Mouse (Mus musculus) stomach, postnatal 0 days (tissue): Measurements from ENCODE around the gene Slc35d2. TPM values are rescaled to one million over a fixed set of nuclear protein-coding genes. Genes with fewer than 3 reads are reported as not detected.
"Not testable (repeated sequence)": the region's sequence is repeated elsewhere in the genome, so short reads cannot be mapped to it uniquely, and the experiment has no call there.

Experiments used
- ATAC-seq: fragments of 200-750 bp; cut with Nextera tagmentation; 2 replicates; pipeline ENCODE4 v1.8.0; 2017; ENCODE audit not compliant: low FRiP score, low TSS enrichment
- DNase-seq: peaks from one replicate; pipeline ENCODE4 v3.0.0-alpha.2; 2016; ENCODE audit warnings: low spot score
- H3K27ac ChIP-seq: fragments of 300-500 bp; sonication (generic); replicated peaks from 2 replicates; pipeline ENCODE4 v1.5.1; 2014; ENCODE audit warnings: mild to moderate bottlenecking, control low read depth
- H3K27me3 ChIP-seq: fragments of 300-500 bp; sonication (generic); 2 replicates; pipeline ENCODE4 v1.6.1; 2014; ENCODE audit warnings: low read length; ENCODE audit not compliant: control insufficient read depth, insufficient read depth
- H3K36me3 ChIP-seq: fragments of 300-500 bp; sonication (generic); 2 replicates; pipeline ENCODE4 v1.6.1; 2014; ENCODE audit warnings: low read length, mixed read lengths; ENCODE audit not compliant: control insufficient read depth, insufficient read depth
- H3K4me1 ChIP-seq: fragments of 300-500 bp; sonication (generic); replicated peaks from 2 replicates; pipeline ENCODE4 v1.6.1; 2014; ENCODE audit warnings: antibody characterized with exemption; ENCODE audit not compliant: control insufficient read depth, insufficient read depth
- H3K4me2 ChIP-seq: fragments of 300-500 bp; sonication (generic); replicated peaks from 2 replicates; pipeline ENCODE4 v1.6.1; 2014; ENCODE audit warnings: low read depth, mild to moderate bottlenecking, control low read depth, moderate library complexity
- H3K4me3 ChIP-seq: fragments of 300-500 bp; sonication (generic); 2 replicates; pipeline ENCODE4 v1.5.1; 2014; ENCODE audit warnings: low read depth, low read length, control low read depth
- H3K9ac ChIP-seq: fragments of 300-500 bp; sonication (generic); 2 replicates; pipeline ENCODE4 v1.6.1; 2014; ENCODE audit warnings: mild to moderate bottlenecking, low read length, control low read depth, mixed read lengths
- H3K9me3 ChIP-seq: fragments of 300-500 bp; sonication (generic); 2 replicates; pipeline ENCODE4 v1.6.1; 2016; ENCODE audit warnings: low read length; ENCODE audit not compliant: control insufficient read depth
- CTCF ChIP-seq: IDR thresholded peaks from 2 replicates; pipeline ENCODE4 v1.5.1; 2016; ENCODE audit warnings: antibody characterized with exemption, low read depth, mild to moderate bottlenecking, moderate library complexity
- EP300 ChIP-seq: optimal IDR thresholded peaks from 2 replicates; pipeline ENCODE3; 2016; ENCODE audit warnings: antibody characterized with exemption
- WGBS: fragments of 180-500 bp; shearing (Covaris S2); extraction: QIAGEN DNeasy Blood & Tissue Kit; methylation state at CpG from one replicate; pipeline ENCODE4 v1.1.7; 2014; 5-methylcytosine and 5-hydroxymethylcytosine counted together
- polyA plus RNA-seq: library from polyadenylated mRNA; unstranded; fragments of >200 nt; fragmentation: Nextera tagmentation; extraction: Ambion mirVana; gene quantifications from 2 replicates; pipeline ENCODE4 v1.2.1, GENCODE M21; 2015

Slc35d2 gene
- polyA plus RNA-seq, 1 experiment from 2014 or later: 7.9 TPM

DNA sequence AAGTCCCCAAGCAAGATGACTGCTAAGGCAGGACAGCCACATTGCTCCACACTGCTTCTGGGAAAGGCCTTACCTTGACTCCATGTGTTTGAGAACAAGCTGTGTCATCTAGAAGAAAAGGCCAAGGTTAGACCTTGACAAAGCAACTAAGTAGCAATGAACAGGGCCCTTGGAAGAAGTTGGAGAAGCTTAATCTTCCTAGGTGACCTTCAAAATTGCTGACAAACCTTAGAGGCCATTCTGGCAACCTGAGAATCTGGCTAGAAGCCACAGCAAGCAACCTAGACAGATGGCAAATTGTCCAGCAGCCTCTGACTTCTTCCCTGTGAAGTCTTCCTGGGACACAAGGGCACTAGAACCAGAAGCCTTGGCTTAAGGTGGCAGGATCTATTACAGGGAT lies 64.9 kb downstream of the Slc35d2 start:
- no peak overlapping the region for H3K9ac ChIP-seq
- no peak for TF ChIP-seq CTCF
- no peak for TF ChIP-seq EP300
- H3K27me3 ChIP-seq: no peaks in the 10 kb centered on the region
- no peaks in the 10 kb centered on the region for H3K36me3 ChIP-seq
- DNase-seq (no peak), ATAC-seq (no peak)
- no peaks in the 10 kb centered on the region for H3K4me1 ChIP-seq
- H3K27ac ChIP-seq: no peak overlapping the region
- H3K9me3 ChIP-seq: no peaks in the 10 kb centered on the region
- H3K4me2 ChIP-seq: no peak overlapping the region
- H3K4me3 ChIP-seq: no peak overlapping the region

DNA sequence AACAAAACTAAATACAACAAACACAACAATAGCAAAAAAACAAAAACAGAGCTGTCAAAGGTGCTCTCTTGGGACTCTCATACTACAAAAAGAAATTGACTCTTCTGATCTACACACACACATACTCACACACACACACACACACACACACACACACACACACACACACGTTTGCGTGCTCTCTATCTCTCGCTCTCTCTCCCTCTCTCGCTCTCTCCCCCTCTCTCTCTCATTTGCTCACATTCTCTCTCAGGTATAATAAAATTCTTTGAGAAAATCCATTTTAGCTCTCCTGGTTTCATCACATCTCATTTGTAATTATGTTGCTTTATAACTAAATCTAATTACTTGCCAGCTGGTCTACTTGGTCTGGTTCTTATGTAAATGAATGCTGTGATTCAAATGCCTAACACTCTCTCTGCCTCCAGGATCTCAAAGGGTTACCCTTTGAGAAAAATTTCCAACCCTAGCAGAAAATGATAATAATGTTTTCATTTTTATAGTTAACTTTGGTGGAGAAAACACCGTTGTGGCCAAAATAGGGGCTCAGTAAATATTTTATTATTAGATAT lies 68.1 kb downstream of the Slc35d2 start:
- DNase-seq: no peak
- WGBS: 84% methylated on average over 5 of the region's 5 CpGs
- TF ChIP-seq CTCF (no peak), EP300 (no peak)
- H3K27ac ChIP-seq: no peak overlapping the region
- no peak for ATAC-seq
- no peak overlapping the region for H3K9ac ChIP-seq
- H3K4me1 ChIP-seq: no peaks in the 10 kb centered on the region
- no peak overlapping the region for H3K4me2 ChIP-seq
- no peak overlapping the region for H3K4me3 ChIP-seq
- H3K9me3 ChIP-seq: no peaks in the 10 kb centered on the region
- no peaks in the 10 kb centered on the region for H3K27me3 ChIP-seq
- H3K36me3 ChIP-seq: no peaks in the 10 kb centered on the region

DNA sequence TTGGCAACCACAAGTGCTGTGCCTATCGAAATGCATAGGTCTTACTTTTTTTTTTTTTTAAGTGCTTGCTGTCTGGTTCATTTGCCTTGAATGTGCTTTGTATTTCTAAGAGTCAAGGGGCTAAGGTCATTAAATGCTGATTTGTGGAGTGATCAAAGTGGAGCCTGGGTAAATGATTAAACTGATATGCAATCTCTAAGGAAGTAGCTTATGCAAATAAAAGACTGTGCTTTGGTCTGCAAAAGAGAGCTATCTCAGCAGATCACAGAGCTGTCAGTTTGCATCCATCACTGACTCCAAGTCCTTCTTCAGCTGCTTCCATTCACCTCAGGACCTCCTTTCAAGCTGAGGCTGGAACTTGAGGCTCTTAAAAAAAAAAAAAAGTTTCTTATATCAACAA lies 75.2 kb downstream of the Slc35d2 start:
- Histone ChIP-seq H3K27ac (no peak overlapping the region), H3K9ac (no peak overlapping the region), H3K4me2 (no peak overlapping the region), H3K27me3 (no peaks in the 10 kb centered on the region), H3K36me3 (no peaks in the 10 kb centered on the region), H3K9me3 (no peaks in the 10 kb centered on the region), H3K4me3 (no peak overlapping the region), H3K4me1 (no peaks in the 10 kb centered on the region)
- TF ChIP-seq CTCF: no peak
- no peak for TF ChIP-seq EP300
- 45% methylated on average over 1 of the region's 1 CpGs for WGBS
- DNase-seq: no peak
- no peak for ATAC-seq

DNA sequence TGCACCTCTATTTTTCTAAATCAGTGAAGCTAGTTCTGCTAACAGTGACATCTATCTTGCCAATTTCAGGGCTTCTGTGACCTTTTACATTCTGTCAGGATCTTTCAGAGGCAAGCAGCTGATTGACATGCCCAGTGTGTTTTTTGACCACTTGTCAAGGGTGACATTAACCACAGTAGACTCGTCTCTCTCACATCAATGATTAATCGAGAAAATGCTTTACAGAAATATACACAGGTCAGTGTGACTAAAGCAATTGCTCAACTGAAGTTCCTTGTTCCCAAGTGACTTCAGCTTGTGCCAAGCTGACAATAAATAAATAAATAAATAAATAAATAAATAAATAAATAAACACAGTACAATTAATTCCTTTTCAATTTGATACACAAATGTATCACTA lies 76.9 kb downstream of the Slc35d2 start:
- H3K36me3 ChIP-seq, H3K9ac ChIP-seq, H3K4me2 ChIP-seq, H3K27ac ChIP-seq, H3K4me1 ChIP-seq, H3K4me3 ChIP-seq, DNase-seq, ATAC-seq, H3K9me3 ChIP-seq, H3K27me3 ChIP-seq: not testable (repeated sequence)
- WGBS: 83% methylated on average over 2 of the region's 2 CpGs

DNA sequence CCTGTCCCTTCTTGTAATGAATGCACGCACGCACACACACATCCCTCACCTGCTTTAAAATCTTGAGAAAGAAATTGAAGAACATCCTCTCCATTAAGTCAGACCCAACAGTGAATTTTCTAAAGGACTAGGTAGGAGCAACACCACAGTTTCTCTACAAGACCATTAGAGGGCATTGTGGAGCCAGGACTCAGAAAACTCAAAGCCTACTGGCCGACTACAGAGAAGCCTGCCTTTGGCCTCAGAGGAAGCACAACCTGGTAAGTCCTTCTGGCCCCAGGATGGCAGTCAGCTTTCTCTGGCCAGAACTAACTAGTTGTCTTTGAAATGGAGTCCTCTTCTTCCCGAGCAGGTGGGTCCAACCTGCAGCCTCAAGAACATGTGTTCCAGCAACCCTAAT lies 78.3 kb downstream of the Slc35d2 start:
- 65% methylated on average over 4 of the region's 4 CpGs for WGBS
- H3K4me1 ChIP-seq: no peaks in the 10 kb centered on the region
- H3K4me2 ChIP-seq: no peak overlapping the region
- H3K27ac ChIP-seq: no peak overlapping the region
- DNase-seq: peak; percentile 21
- no peaks in the 10 kb centered on the region for H3K36me3 ChIP-seq
- no peaks in the 10 kb centered on the region for H3K27me3 ChIP-seq
- no peak overlapping the region for H3K4me3 ChIP-seq
- no peak for ATAC-seq
- H3K9ac ChIP-seq: no peak overlapping the region
- TF ChIP-seq CTCF (peak; percentile 63), EP300 (no peak)
- no peaks in the 10 kb centered on the region for H3K9me3 ChIP-seq

DNA sequence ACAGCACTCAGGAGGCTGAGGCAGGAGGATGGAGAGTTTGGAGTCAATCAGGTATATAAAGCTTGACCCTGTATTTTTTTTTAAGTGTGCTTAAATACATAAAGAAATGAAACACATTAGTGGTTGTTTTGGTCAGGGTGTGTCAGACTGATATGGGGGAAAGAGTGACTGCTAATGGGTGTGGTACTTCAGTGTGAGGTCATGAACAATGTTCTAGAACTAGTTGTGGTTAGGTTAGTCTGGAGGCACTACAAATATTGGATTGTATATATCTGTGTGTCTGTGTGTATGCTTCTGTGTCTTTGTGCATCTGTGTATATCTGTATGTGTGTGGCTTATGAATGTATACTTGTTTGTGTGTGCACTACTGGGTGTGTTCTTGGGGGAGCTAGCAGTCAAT lies 79.6 kb downstream of the Slc35d2 start:
- H3K27ac ChIP-seq: no peak overlapping the region
- H3K4me1 ChIP-seq: no peaks in the 10 kb centered on the region
- no peak overlapping the region for H3K4me2 ChIP-seq
- TF ChIP-seq CTCF (no peak), EP300 (no peak)
- H3K27me3 ChIP-seq: no peaks in the 10 kb centered on the region
- H3K36me3 ChIP-seq: no peaks in the 10 kb centered on the region
- H3K9me3 ChIP-seq: no peaks in the 10 kb centered on the region
- no peak for DNase-seq
- H3K4me3 ChIP-seq: no peak overlapping the region
- H3K9ac ChIP-seq: no peak overlapping the region
- ATAC-seq: peak; percentile 80
